Mouse (Mus musculus) kidney, embryonic 14.5 days (tissue): ENCODE measurements around the gene Arhgef19. TPM values are rescaled to one million over a fixed set of nuclear protein-coding genes. Genes with fewer than 3 reads are reported as not detected.
A peak's percentile ranks its signal among the peaks of the same experiment; 100 is the strongest.

Source experiments
- ATAC-seq: fragments of 200-750 bp; cut with Nextera tagmentation; 2 replicates; pipeline ENCODE4 v1.8.0; 2017; ENCODE audit warnings: moderate number of reproducible peaks, mild to moderate bottlenecking, moderate TSS enrichment, moderate library complexity; ENCODE audit not compliant: low FRiP score, low TSS enrichment
- H3K27ac ChIP-seq: fragments of 300-500 bp; sonication (generic); 2 replicates; pipeline ENCODE4 v1.5.1; 2014; ENCODE audit warnings: low read depth, mild to moderate bottlenecking, low read length, moderate library complexity, mixed read lengths
- H3K27me3 ChIP-seq: fragments of 300-500 bp; sonication (generic); 2 replicates; pipeline ENCODE4 v1.6.1; 2014; ENCODE audit warnings: mild to moderate bottlenecking, low read length; ENCODE audit not compliant: control insufficient read depth, insufficient read depth
- H3K36me3 ChIP-seq: fragments of 300-500 bp; sonication (generic); 2 replicates; pipeline ENCODE4 v1.6.1; 2014; ENCODE audit warnings: low read length, mixed read lengths; ENCODE audit not compliant: control insufficient read depth, insufficient read depth
- H3K4me1 ChIP-seq: fragments of 300-500 bp; sonication (generic); 2 replicates; pipeline ENCODE4 v1.6.1; 2014; ENCODE audit warnings: low read length, mixed read lengths; ENCODE audit not compliant: control insufficient read depth, insufficient read depth
- H3K4me2 ChIP-seq: fragments of 300-500 bp; sonication (generic); replicated peaks from 2 replicates; pipeline ENCODE4 v1.6.1; 2014; ENCODE audit warnings: low read depth, mild to moderate bottlenecking, low read length
- H3K4me3 ChIP-seq: fragments of 300-500 bp; sonication (generic); 2 replicates; pipeline ENCODE4 v1.5.1; 2014; ENCODE audit warnings: mild to moderate bottlenecking, low read length
- H3K9ac ChIP-seq: fragments of 300-500 bp; sonication (generic); 2 replicates; pipeline ENCODE4 v1.6.1; 2014; ENCODE audit warnings: low read depth, mild to moderate bottlenecking, low read length, moderate library complexity
- H3K9me3 ChIP-seq: fragments of 300-500 bp; sonication (generic); 2 replicates; pipeline ENCODE4 v1.6.1; 2016; ENCODE audit warnings: low read length; ENCODE audit not compliant: control insufficient read depth
- WGBS: fragments of 180-500 bp; shearing (Covaris S2); extraction: QIAGEN DNeasy Blood & Tissue Kit; methylation state at CpG from one replicate; pipeline ENCODE4 v1.1.7; 2014; 5-methylcytosine and 5-hydroxymethylcytosine counted together
- polyA plus RNA-seq: library from polyadenylated mRNA; unstranded; fragments of >200 nt; fragmentation: Nextera tagmentation; extraction: Ambion mirVana; gene quantifications from 2 replicates; pipeline ENCODE4 v1.2.1, GENCODE M21; 2014

The Arhgef19 gene
- polyA plus RNA-seq, 1 experiment from 2014 or later, result 7.4 TPM

DNA sequence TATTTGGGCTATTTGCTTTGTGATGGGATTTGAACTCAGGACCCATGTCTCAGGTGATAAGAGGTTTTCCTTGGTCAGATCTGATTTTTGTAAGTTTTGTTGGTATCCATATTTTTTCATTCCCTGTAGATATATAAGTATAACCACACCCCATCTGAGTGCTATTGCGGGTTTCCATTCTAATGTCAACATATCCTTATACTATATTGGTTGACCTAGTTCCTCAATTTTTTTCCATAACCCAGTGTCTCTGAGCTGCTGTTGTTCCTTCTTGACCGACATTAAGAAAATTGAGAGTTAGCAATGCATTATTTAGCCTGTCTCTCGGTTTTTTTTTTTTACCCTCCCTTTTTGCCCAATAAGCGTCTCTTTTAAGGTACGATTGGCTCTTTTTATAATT lies 16.5 kb upstream of the Arhgef19 start:
- H3K9me3 ChIP-seq, result no peaks in the 10 kb centered on the region
- peaks cover 11% of the 10 kb centered on the region; the same call in 1 of the 2 replicates for H3K36me3 ChIP-seq
- no peak overlapping the region for H3K9ac ChIP-seq
- no peak overlapping the region for H3K27ac ChIP-seq
- H3K27me3 ChIP-seq, result no peaks in the 10 kb centered on the region
- H3K4me1 ChIP-seq, result no peaks in the 10 kb centered on the region
- 91% methylated on average over 5 of the region's 5 CpGs for WGBS
- no peak overlapping the region for H3K4me3 ChIP-seq
- no peak overlapping the region for H3K4me2 ChIP-seq
- no peak for ATAC-seq

DNA sequence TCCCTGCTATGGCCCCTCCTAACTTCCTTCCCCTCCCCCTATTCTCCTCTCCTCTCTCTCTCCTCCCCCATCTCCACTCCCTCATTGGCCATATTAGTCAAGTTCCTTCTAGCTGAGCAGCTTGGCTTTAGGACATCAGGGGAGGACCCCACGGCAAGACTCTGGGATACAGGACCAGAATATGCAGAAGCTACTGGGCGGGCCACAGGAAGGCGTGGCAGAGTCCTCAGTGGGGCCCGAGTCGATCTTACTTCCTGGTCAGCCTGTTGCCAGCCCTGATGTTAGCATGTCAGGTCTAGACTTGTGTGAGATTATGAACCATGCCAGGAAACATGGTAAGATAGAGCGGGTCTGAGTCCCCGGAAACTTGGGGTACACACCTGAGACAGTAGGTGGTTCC lies 10.6 kb upstream of the Arhgef19 start:
- no peaks in the 10 kb centered on the region for H3K4me1 ChIP-seq
- H3K4me3 ChIP-seq, result no peak overlapping the region
- H3K27me3 ChIP-seq, result no peaks in the 10 kb centered on the region
- no peak overlapping the region for H3K27ac ChIP-seq
- H3K9me3 ChIP-seq, result no peaks in the 10 kb centered on the region
- WGBS, result 86% methylated on average over 7 of the region's 7 CpGs
- H3K36me3 ChIP-seq, result no peaks in the 10 kb centered on the region
- H3K4me2 ChIP-seq, result no peak overlapping the region
- no peak overlapping the region for H3K9ac ChIP-seq
- ATAC-seq, result no peak

DNA sequence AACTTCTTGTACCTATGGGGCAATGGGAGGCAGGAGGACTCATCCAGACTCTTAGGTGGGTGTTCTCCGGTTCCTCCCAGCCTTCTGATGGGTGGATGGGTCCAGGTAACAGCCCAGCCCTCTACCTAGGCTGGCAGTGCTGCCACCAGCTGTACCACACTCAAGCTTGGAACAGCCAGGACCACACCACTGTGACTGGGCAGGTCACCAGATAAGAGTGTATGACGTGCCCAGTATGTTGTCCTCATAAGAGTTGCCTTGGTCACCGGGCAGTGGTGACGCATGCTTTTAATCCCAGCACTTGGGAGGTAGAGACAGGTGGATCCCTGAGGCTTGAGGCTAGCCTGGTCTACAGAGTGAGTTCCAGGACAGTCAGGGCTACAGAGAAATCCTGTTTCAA lies 6.1 kb upstream of the Arhgef19 start:
- WGBS, result 89% methylated on average over 4 of the region's 4 CpGs
- Histone ChIP-seq H3K9me3 (no peaks in the 10 kb centered on the region), H3K36me3 (no peaks in the 10 kb centered on the region), H3K4me3 (no peak overlapping the region), H3K4me2 (no peak overlapping the region), H3K27ac (no peak overlapping the region), H3K4me1 (no peaks in the 10 kb centered on the region), H3K9ac (no peak overlapping the region), H3K27me3 (peaks cover 8% of the 10 kb centered on the region; the same call in 1 of the 2 replicates)
- ATAC-seq, result no peak

DNA sequence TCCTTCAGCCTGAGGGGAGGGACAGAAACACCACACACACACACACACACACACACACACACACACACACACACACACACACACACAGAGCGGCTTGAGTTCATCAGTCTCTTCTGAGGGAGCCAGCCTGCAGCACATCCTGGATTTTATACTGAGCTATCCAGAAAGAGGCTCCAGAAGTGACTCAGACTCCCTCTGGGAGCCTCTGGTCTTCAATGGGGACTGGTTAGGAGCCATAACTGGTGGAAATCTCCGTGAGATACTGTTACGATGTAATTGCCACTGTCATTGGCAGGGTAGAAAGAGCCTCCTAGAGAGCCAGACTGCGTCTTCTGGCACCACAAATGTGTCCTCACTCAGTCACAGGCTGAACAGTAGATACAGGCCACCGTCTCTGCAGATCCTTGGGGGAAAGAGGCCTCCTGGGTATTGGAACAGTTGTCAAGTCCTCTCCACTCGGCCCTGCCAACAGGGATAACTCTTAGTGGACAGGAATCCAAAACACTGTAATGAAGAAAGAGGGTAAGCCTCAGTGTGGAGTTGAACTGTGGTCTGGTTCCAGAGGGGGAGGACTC lies 3.7 kb upstream of the Arhgef19 start:
- no peaks in the 10 kb centered on the region for H3K9me3 ChIP-seq
- WGBS, result 56% methylated on average over 6 of the region's 6 CpGs
- H3K27ac ChIP-seq, result no peak overlapping the region
- peaks cover 6% of the 10 kb centered on the region for H3K4me1 ChIP-seq
- H3K36me3 ChIP-seq, result no peaks in the 10 kb centered on the region
- no peak for ATAC-seq
- no peak overlapping the region for H3K4me3 ChIP-seq
- no peak overlapping the region for H3K9ac ChIP-seq
- H3K27me3 ChIP-seq, result peaks cover 13% of the 10 kb centered on the region; the same call in 1 of the 2 replicates
- H3K4me2 ChIP-seq, result no peak overlapping the region

DNA sequence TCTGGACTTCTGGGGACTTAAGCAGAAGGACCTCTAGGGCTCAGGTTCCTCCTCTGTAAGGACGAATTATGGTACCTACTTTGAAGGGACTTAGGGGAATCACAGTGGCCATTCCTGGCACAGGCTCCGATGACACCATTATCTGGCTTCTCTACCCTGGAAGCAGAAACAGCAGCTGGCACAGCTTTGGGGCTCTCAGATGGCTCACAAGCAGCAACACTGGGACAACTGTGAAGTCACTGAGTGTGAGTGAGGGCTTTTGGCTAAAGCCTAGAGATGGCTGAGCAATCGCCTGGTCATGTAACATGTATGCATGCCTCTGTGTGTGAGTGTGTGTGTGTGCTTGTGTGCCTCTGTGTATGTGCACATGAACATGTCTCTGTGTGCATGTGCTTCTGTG lies 2.4 kb upstream of the Arhgef19 start:
- Histone ChIP-seq H3K4me3 (no peak overlapping the region), H3K36me3 (no peaks in the 10 kb centered on the region), H3K9ac (no peak overlapping the region), H3K27ac (no peak overlapping the region), H3K4me1 (peaks cover 9% of the 10 kb centered on the region), H3K4me2 (no peak overlapping the region), H3K9me3 (no peaks in the 10 kb centered on the region), H3K27me3 (peaks cover 21% of the 10 kb centered on the region; the same call in 1 of the 2 replicates)
- 74% methylated on average over 3 of the region's 3 CpGs for WGBS
- ATAC-seq, result no peak

DNA sequence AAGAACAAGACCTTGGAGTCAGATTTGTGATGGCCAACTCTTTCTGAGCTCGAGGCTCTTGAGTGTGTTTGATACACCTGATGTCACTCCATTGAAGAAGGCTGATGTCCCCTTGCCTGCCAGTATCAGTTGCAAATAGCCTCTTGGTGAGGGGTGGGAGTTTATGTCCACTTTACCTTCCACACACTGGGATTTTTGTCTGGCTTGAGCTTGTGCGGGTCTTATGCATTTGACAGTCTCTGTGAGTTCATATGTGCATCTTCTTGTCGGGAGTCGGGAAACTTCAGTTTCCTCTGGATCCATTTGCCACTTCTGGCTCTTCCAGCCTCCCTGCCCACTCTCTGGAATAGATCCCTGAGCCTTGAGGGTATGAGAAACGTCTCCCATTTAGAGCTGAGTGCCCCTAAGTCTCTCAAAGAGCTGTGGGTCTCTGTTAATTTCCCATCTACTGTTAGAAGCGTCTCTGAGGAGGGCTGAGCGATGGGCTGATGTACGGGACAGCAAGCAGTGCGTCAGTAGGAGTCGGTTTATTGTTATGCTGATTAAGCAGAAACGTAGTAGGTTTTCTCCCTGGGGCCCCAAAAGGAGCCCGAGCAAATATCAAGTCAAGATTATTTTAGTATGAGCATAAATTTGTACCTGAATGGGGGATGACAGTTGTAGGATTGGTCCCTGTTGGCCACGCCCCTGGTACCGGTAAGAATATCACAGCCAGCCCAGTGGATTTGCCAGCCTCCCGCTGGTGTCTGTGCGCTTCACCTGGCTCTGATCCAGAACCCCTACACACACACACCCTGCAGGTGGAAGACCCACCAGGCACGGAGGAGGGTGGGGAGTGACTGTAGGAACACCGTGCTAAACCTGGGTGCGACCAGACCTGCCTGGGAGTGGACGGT lies 559 bp upstream of the Arhgef19 start:
- no peak overlapping the region; the same call in 1 of the 2 replicates for H3K9ac ChIP-seq
- H3K9me3 ChIP-seq, result no peaks in the 10 kb centered on the region
- H3K4me3 ChIP-seq, result peak overlapping the region; percentile 38
- peak overlapping the region; percentile 75 for H3K4me2 ChIP-seq
- H3K27me3 ChIP-seq, result peaks cover 26% of the 10 kb centered on the region; the same call in 1 of the 2 replicates
- H3K36me3 ChIP-seq, result no peaks in the 10 kb centered on the region
- ATAC-seq, result no peak
- 4% methylated on average over 20 of the region's 20 CpGs for WGBS
- H3K4me1 ChIP-seq, result peaks cover 28% of the 10 kb centered on the region
- H3K27ac ChIP-seq, result no peak overlapping the region

DNA sequence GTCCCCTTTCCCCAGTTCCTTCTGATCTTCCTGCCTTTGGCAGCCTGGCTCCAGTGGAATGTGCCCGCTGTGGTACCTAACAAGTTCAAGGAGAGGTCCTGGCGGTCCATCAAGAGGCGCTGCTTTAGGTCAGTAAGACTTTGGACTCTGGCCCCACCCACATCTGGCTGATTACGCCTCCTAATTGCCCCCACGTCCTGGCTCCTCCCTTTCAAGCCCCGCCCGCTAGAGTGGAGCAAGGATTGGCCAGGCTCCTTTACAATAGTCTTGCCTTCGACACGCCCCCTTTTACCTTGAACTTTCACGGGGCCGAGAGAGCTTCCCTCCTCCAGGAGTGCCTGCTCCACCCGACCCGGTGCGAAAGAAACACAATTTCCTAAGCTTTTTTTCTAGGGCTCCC lies 1.3 kb downstream of the Arhgef19 start:
- Histone ChIP-seq H3K4me3 (no peak overlapping the region), H3K4me1 (peaks cover 35% of the 10 kb centered on the region), H3K4me2 (peak overlapping the region; percentile 75; the same call in 1 of the 2 replicates), H3K9ac (no peak overlapping the region), H3K9me3 (no peaks in the 10 kb centered on the region), H3K36me3 (no peaks in the 10 kb centered on the region), H3K27me3 (peaks cover 35% of the 10 kb centered on the region; the same call in 1 of the 2 replicates), H3K27ac (no peak overlapping the region)
- ATAC-seq, result 0 out of 2 replicates have a peak, but pooled peaks have one; percentile 29
- under 1% methylated on average over 14 of the region's 14 CpGs for WGBS

DNA sequence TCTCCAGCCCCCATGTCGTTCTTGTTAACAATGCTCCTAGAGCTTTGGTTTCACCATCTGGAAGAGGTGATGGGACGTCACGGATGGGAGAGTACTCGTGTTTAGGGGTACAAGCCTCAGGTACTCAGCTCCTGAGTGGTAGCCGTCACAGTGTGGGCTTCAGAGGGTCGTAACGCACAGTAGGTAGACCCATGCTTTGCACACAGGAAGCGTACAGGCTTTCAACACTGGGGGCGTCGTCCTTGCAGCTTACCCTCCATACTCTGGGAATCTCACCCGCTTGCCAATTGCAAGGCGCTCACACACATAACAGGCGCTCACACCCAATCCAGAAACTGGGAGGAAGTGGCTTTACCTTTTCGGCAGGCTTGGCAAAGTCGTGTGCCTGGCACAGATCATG lies 2.6 kb downstream of the Arhgef19 start:
- H3K27ac ChIP-seq, result 0 out of 2 replicates have a peak overlapping the region, but pooled peaks have one; percentile 52
- H3K4me2 ChIP-seq, result peak overlapping the region; percentile 36; the same call in 1 of the 2 replicates
- H3K36me3 ChIP-seq, result no peaks in the 10 kb centered on the region
- no peak overlapping the region for H3K9ac ChIP-seq
- peaks cover 40% of the 10 kb centered on the region for H3K4me1 ChIP-seq
- no peak for ATAC-seq
- H3K9me3 ChIP-seq, result no peaks in the 10 kb centered on the region
- WGBS, result 29% methylated on average over 15 of the region's 15 CpGs
- no peak overlapping the region for H3K4me3 ChIP-seq
- H3K27me3 ChIP-seq, result peaks cover 45% of the 10 kb centered on the region
